Mouse (Mus musculus): ENCODE measurements around the gene Tmem135. TPM values are rescaled to one million over a fixed set of nuclear protein-coding genes. Genes with fewer than 3 reads are reported as not detected.

Gene Tmem135
- polyA plus RNA-seq, 1 experiment from 2014 or later, result 41.6 TPM

GRCm38 (mm10) chr7:89411346-89411745 lies 7.3 kb upstream of the Tmem135 start:
- 53% methylated on average over 3 of the region's 3 CpGs for WGBS
- peak overlapping the region; percentile 66 for H3K27ac ChIP-seq
- ATAC-seq (replicated peaks; ENCODE audit: low FRiP score, low read depth) (0 out of 2 replicates have a peak, but pooled peaks have one; percentile 33), DNase-seq (ENCODE audit: low spot score) (peak; percentile 49)
- no peak overlapping the region for H3K4me3 ChIP-seq (replicated peaks; ENCODE audit: low read depth, low read length)
- peaks cover 61% of the 10 kb centered on the region for H3K4me1 ChIP-seq (replicated peaks; ENCODE audit: insufficient read depth, low read length)
- H3K4me2 ChIP-seq (ENCODE audit: low read length), result peak overlapping the region; percentile 82; the same call in 1 of the 2 replicates
- no peak for TF ChIP-seq CTCF (IDR thresholded peaks at IDR 0.05; ENCODE audit: low read depth)
- H3K27me3 ChIP-seq (ENCODE audit: insufficient read depth, low read length), result no peaks in the 10 kb centered on the region
- H3K9ac ChIP-seq (ENCODE audit: low read depth, low read length), result no peak overlapping the region
- peaks cover 25% of the 10 kb centered on the region for H3K36me3 ChIP-seq (ENCODE audit: insufficient read depth, low read length)
- H3K9me3 ChIP-seq (replicated peaks; ENCODE audit: low read length), result no peaks in the 10 kb centered on the region

- no peaks in the 10 kb centered on the region for H3K9me3 ChIP-seq (replicated peaks; ENCODE audit: low read length)
- peak; percentile 87 for ATAC-seq (replicated peaks; ENCODE audit: low FRiP score, low read depth)
- no peaks in the 10 kb centered on the region for H3K27me3 ChIP-seq (ENCODE audit: insufficient read depth, low read length)
- H3K27ac ChIP-seq, result peak overlapping the region; percentile 66
- peaks cover 59% of the 10 kb centered on the region for H3K4me1 ChIP-seq (replicated peaks; ENCODE audit: insufficient read depth, low read length)
- DNase-seq (ENCODE audit: low spot score), result peak; percentile 62
- H3K4me3 ChIP-seq (replicated peaks; ENCODE audit: low read depth, low read length), result no peak overlapping the region
- 27% methylated on average over 4 of the region's 4 CpGs for WGBS
- H3K4me2 ChIP-seq (ENCODE audit: low read length), result peak overlapping the region; percentile 82
- TF ChIP-seq CTCF (IDR thresholded peaks at IDR 0.05; ENCODE audit: low read depth), result no peak
- H3K9ac ChIP-seq (ENCODE audit: low read depth, low read length), result no peak overlapping the region
- peaks cover 25% of the 10 kb centered on the region for H3K36me3 ChIP-seq (ENCODE audit: insufficient read depth, low read length)
Measured at GRCm38 (mm10) chr7:89410294-89410693, 6.3 kb upstream of the Tmem135 start.

GRCm38 (mm10) chr7:89407006-89407940 lies 3.3 kb upstream of the Tmem135 start:
- no peak for TF ChIP-seq CTCF (IDR thresholded peaks at IDR 0.05; ENCODE audit: low read depth)
- 58% methylated on average over 24 of the region's 24 CpGs for WGBS
- Histone ChIP-seq H3K27me3 (ENCODE audit: insufficient read depth, low read length) (no peaks in the 10 kb centered on the region), H3K9me3 (replicated peaks; ENCODE audit: low read length) (no peaks in the 10 kb centered on the region), H3K4me3 (replicated peaks; ENCODE audit: low read depth, low read length) (peak overlapping the region; percentile 95), H3K36me3 (ENCODE audit: insufficient read depth, low read length) (peaks cover 20% of the 10 kb centered on the region), H3K27ac (peak overlapping the region; percentile 75), H3K4me2 (ENCODE audit: low read length) (peak overlapping the region; percentile 82), H3K9ac (ENCODE audit: low read depth, low read length) (peak overlapping the region; percentile 45), H3K4me1 (replicated peaks; ENCODE audit: insufficient read depth, low read length) (peaks cover 49% of the 10 kb centered on the region)
- no peak for ATAC-seq (replicated peaks; ENCODE audit: low FRiP score, low read depth)
- DNase-seq (ENCODE audit: low spot score), result peak; percentile 32

GRCm38 (mm10) chr7:89406011-89406410 lies 2.0 kb upstream of the Tmem135 start:
- 3% methylated on average over 1 of the region's 1 CpGs for WGBS
- peak overlapping the region; percentile 29 for H3K9ac ChIP-seq (ENCODE audit: low read depth, low read length)
- DNase-seq (ENCODE audit: low spot score), result peak; percentile 73

GRCm38 (mm10) chr7:89404734-89405440 lies 865 bp upstream of the Tmem135 start:
- H3K4me1 ChIP-seq (replicated peaks; ENCODE audit: insufficient read depth, low read length), result peaks cover 33% of the 10 kb centered on the region
- WGBS, result under 1% methylated on average over 34 of the region's 35 CpGs

More at GRCm38 (mm10) chr7:89406011-89406410, 2.0 kb upstream of the Tmem135 start:
- peak overlapping the region; percentile 82 for H3K4me2 ChIP-seq (ENCODE audit: low read length)
- no peak for ATAC-seq (replicated peaks; ENCODE audit: low FRiP score, low read depth)
- H3K4me1 ChIP-seq (replicated peaks; ENCODE audit: insufficient read depth, low read length), result peaks cover 42% of the 10 kb centered on the region
- no peaks in the 10 kb centered on the region for H3K9me3 ChIP-seq (replicated peaks; ENCODE audit: low read length)
- peak overlapping the region; percentile 20 for H3K27ac ChIP-seq
- H3K4me3 ChIP-seq (replicated peaks; ENCODE audit: low read depth, low read length), result peak overlapping the region; percentile 95
- TF ChIP-seq CTCF (IDR thresholded peaks at IDR 0.05; ENCODE audit: low read depth), result no peak
- H3K27me3 ChIP-seq (ENCODE audit: insufficient read depth, low read length), result no peaks in the 10 kb centered on the region
- peaks cover 15% of the 10 kb centered on the region for H3K36me3 ChIP-seq (ENCODE audit: insufficient read depth, low read length)

More at GRCm38 (mm10) chr7:89404734-89405440, 865 bp upstream of the Tmem135 start:
- Histone ChIP-seq H3K36me3 (ENCODE audit: insufficient read depth, low read length) (peaks cover 13% of the 10 kb centered on the region), H3K27me3 (ENCODE audit: insufficient read depth, low read length) (no peaks in the 10 kb centered on the region), H3K27ac (peak overlapping the region; percentile 97), H3K4me3 (replicated peaks; ENCODE audit: low read depth, low read length) (peak overlapping the region; percentile 95), H3K9ac (ENCODE audit: low read depth, low read length) (peak overlapping the region; percentile 98), H3K9me3 (replicated peaks; ENCODE audit: low read length) (no peaks in the 10 kb centered on the region), H3K4me2 (ENCODE audit: low read length) (peak overlapping the region; percentile 82)
- no peak for ATAC-seq (replicated peaks; ENCODE audit: low FRiP score, low read depth)
- TF ChIP-seq CTCF (IDR thresholded peaks at IDR 0.05; ENCODE audit: low read depth), result no peak
- DNase-seq (ENCODE audit: low spot score), result peak; percentile 50

Measured in kidney, postnatal 0 days (tissue).